Mouse (Mus musculus) stomach, embryonic 16.5 days (tissue): ENCODE results near the gene Fis1. TPM values are rescaled to one million over a fixed set of nuclear protein-coding genes. Genes with fewer than 3 reads are reported as not detected.

ENCODE experiments used
- ATAC-seq: fragments of 200-750 bp; cut with Nextera tagmentation; 2 replicates; pipeline ENCODE4 v1.8.0; 2017; ENCODE audit warnings: moderate number of reproducible peaks, moderate TSS enrichment; ENCODE audit not compliant: insufficient read depth, low FRiP score
- H3K27ac ChIP-seq: fragments of 300-500 bp; sonication (generic); 2 replicates; pipeline ENCODE4 v1.5.1; 2014; ENCODE audit warnings: low read length
- H3K27me3 ChIP-seq: fragments of 300-500 bp; sonication (generic); 2 replicates; pipeline ENCODE4 v1.6.1; 2014; ENCODE audit warnings: low read length, control low read depth, mixed read lengths; ENCODE audit not compliant: control insufficient read depth, insufficient read depth
- H3K36me3 ChIP-seq: fragments of 300-500 bp; sonication (generic); 2 replicates; pipeline ENCODE4 v1.6.1; 2014; ENCODE audit warnings: low read length; ENCODE audit not compliant: control insufficient read depth, insufficient read depth
- H3K4me1 ChIP-seq: fragments of 300-500 bp; sonication (generic); 2 replicates; pipeline ENCODE4 v1.6.1; 2014; ENCODE audit warnings: low read length, control low read depth, mixed read lengths; ENCODE audit not compliant: control insufficient read depth, insufficient read depth
- H3K4me2 ChIP-seq: fragments of 300-500 bp; sonication (generic); 2 replicates; pipeline ENCODE4 v1.6.1; 2014; ENCODE audit warnings: low read depth, low read length, mixed read lengths
- H3K4me3 ChIP-seq: fragments of 300-500 bp; sonication (generic); replicated peaks from 2 replicates; pipeline ENCODE4 v1.5.1; 2014; ENCODE audit warnings: mild to moderate bottlenecking, low read length
- H3K9ac ChIP-seq: fragments of 300-500 bp; sonication (generic); 2 replicates; pipeline ENCODE4 v1.6.1; 2014; ENCODE audit warnings: low read length
- H3K9me3 ChIP-seq: fragments of 300-500 bp; sonication (generic); replicated peaks from 2 replicates; pipeline ENCODE4 v1.6.1; 2016; ENCODE audit warnings: low read length, control low read depth; ENCODE audit not compliant: control insufficient read depth
- WGBS: fragments of 180-500 bp; shearing (Covaris S2); extraction: QIAGEN DNeasy Blood & Tissue Kit; methylation state at CpG from one replicate; pipeline ENCODE4 v1.1.7; 2014; 5-methylcytosine and 5-hydroxymethylcytosine counted together
- polyA plus RNA-seq: library from polyadenylated mRNA; unstranded; fragments of >200 nt; fragmentation: Nextera tagmentation; extraction: Ambion mirVana; gene quantifications from 2 replicates; pipeline ENCODE4 v1.2.1, GENCODE M21; 2015

Fis1 gene
- polyA plus RNA-seq, 1 experiment from 2014 or later = 239 TPM

- 66% methylated on average over 8 of the region's 8 CpGs for WGBS
- H3K4me1 ChIP-seq = no peaks in the 10 kb centered on the region
These were observed 20.6 kb downstream of the Fis1 start for GRCm38 (mm10) chr5:136973670-136974069.

GRCm38 (mm10) chr5:136977769-136978168, 24.7 kb downstream of the Fis1 start:
- Histone ChIP-seq H3K36me3 (0 out of 2 replicates have a peak, but pooled peaks cover 14% of the 10 kb centered on the region), H3K27me3 (no peaks in the 10 kb centered on the region), H3K9ac (no peak overlapping the region), H3K4me1 (no peaks in the 10 kb centered on the region), H3K9me3 (no peaks in the 10 kb centered on the region), H3K4me2 (no peak overlapping the region), H3K4me3 (no peak overlapping the region), H3K27ac (no peak overlapping the region)
- no peak for ATAC-seq
- WGBS = 46% methylated on average over 4 of the region's 4 CpGs

More at GRCm38 (mm10) chr5:136973670-136974069, 20.6 kb downstream of the Fis1 start:
- no peak for ATAC-seq
- Histone ChIP-seq H3K9me3 (no peaks in the 10 kb centered on the region), H3K4me3 (no peak overlapping the region), H3K27me3 (no peaks in the 10 kb centered on the region), H3K27ac (no peak overlapping the region), H3K9ac (no peak overlapping the region), H3K4me2 (no peak overlapping the region), H3K36me3 (no peaks in the 10 kb centered on the region)

- Histone ChIP-seq H3K4me1 (no peaks in the 10 kb centered on the region), H3K4me3 (no peak overlapping the region), H3K36me3 (0 out of 2 replicates have a peak, but pooled peaks cover 14% of the 10 kb centered on the region), H3K27me3 (no peaks in the 10 kb centered on the region), H3K27ac (no peak overlapping the region), H3K9me3 (no peaks in the 10 kb centered on the region), H3K9ac (no peak overlapping the region), H3K4me2 (no peak overlapping the region)
- no peak for ATAC-seq
- 88% methylated on average over 2 of the region's 2 CpGs for WGBS
These were observed 26.7 kb downstream of the Fis1 start for GRCm38 (mm10) chr5:136979762-136980161.

- 93% methylated on average over 8 of the region's 8 CpGs for WGBS
- Histone ChIP-seq H3K27me3 (no peaks in the 10 kb centered on the region), H3K4me3 (no peak overlapping the region), H3K4me1 (peaks cover 1% of the 10 kb centered on the region; the same call in 1 of the 2 replicates), H3K4me2 (no peak overlapping the region), H3K27ac (no peak overlapping the region), H3K9me3 (no peaks in the 10 kb centered on the region), H3K9ac (no peak overlapping the region), H3K36me3 (0 out of 2 replicates have a peak, but pooled peaks cover 14% of the 10 kb centered on the region)
- no peak for ATAC-seq
These were observed 27.9 kb downstream of the Fis1 start for GRCm38 (mm10) chr5:136980974-136981373.

GRCm38 (mm10) chr5:136982338-136982930, 29.4 kb downstream of the Fis1 start:
- Histone ChIP-seq H3K36me3 (0 out of 2 replicates have a peak, but pooled peaks cover 14% of the 10 kb centered on the region), H3K4me3 (no peak overlapping the region), H3K27ac (no peak overlapping the region), H3K4me2 (no peak overlapping the region), H3K4me1 (peaks cover 6% of the 10 kb centered on the region; the same call in 1 of the 2 replicates), H3K27me3 (no peaks in the 10 kb centered on the region), H3K9me3 (no peaks in the 10 kb centered on the region), H3K9ac (no peak overlapping the region)
- 51% methylated on average over 14 of the region's 16 CpGs for WGBS
- no peak for ATAC-seq

- Histone ChIP-seq H3K27me3 (no peaks in the 10 kb centered on the region), H3K4me3 (no peak overlapping the region), H3K27ac (no peak overlapping the region), H3K9me3 (no peaks in the 10 kb centered on the region), H3K9ac (no peak overlapping the region), H3K4me1 (peaks cover 15% of the 10 kb centered on the region), H3K36me3 (peaks cover 16% of the 10 kb centered on the region; the same call in 1 of the 2 replicates), H3K4me2 (no peak overlapping the region)
- WGBS = 53% methylated on average over 14 of the region's 14 CpGs
- no peak for ATAC-seq
These were observed 31.8 kb downstream of the Fis1 start for GRCm38 (mm10) chr5:136984828-136985227.

- H3K27me3 ChIP-seq = no peaks in the 10 kb centered on the region
- H3K4me1 ChIP-seq = peaks cover 15% of the 10 kb centered on the region
- H3K4me2 ChIP-seq = peak within 1 kb of the TSS; percentile 79
- peak within 1 kb of the TSS; percentile 91 for H3K4me3 ChIP-seq
- H3K9me3 ChIP-seq = no peaks in the 10 kb centered on the region
- H3K9ac ChIP-seq = peak within 1 kb of the TSS; percentile 95
- H3K36me3 ChIP-seq = peaks cover 21% of the 10 kb centered on the region
- peak; percentile 92 for ATAC-seq
- WGBS = 0% methylated on average over 26 of the region's 26 CpGs
- H3K27ac ChIP-seq = peak within 1 kb of the TSS; percentile 93
These were observed 33.6 kb downstream of the Fis1 start, which contains the start of gene Plod3 for GRCm38 (mm10) chr5:136986695-136987137. Gene Plod3, plus strand, starts transcription at chr5:136987019.

GRCm38 (mm10) chr5:136987138-136987933, 34.3 kb downstream of the Fis1 start:
- no peaks in the 10 kb centered on the region for H3K27me3 ChIP-seq
- H3K9me3 ChIP-seq = no peaks in the 10 kb centered on the region
- peak overlapping the region; percentile 93 for H3K27ac ChIP-seq
- H3K4me3 ChIP-seq = peak overlapping the region; percentile 91
- H3K9ac ChIP-seq = peak overlapping the region; percentile 95
- peak; percentile 70 for ATAC-seq
- WGBS = under 1% methylated on average over 67 of the region's 67 CpGs
- peaks cover 15% of the 10 kb centered on the region for H3K4me1 ChIP-seq
- peak overlapping the region; percentile 79 for H3K4me2 ChIP-seq
- peaks cover 27% of the 10 kb centered on the region for H3K36me3 ChIP-seq

- H3K27ac ChIP-seq = peak within 1 kb of the TSS; percentile 93
- H3K27me3 ChIP-seq = no peaks in the 10 kb centered on the region
- peak within 1 kb of the TSS; percentile 91 for H3K4me3 ChIP-seq
- H3K36me3 ChIP-seq = peaks cover 27% of the 10 kb centered on the region
- no peaks in the 10 kb centered on the region for H3K9me3 ChIP-seq
- H3K4me2 ChIP-seq = peak within 1 kb of the TSS; percentile 79
- peak within 1 kb of the TSS; percentile 95 for H3K9ac ChIP-seq
- ATAC-seq = no peak
- 3% methylated on average over 12 of the region's 12 CpGs for WGBS
- peaks cover 15% of the 10 kb centered on the region for H3K4me1 ChIP-seq
These were observed 34.8 kb downstream of the Fis1 start, which contains the start of gene Znhit1 for GRCm38 (mm10) chr5:136987934-136988271. Gene Znhit1, minus strand, starts transcription at chr5:136988021.
